Mouse (Mus musculus): ENCODE measurements at regions not wholly inside any gene's neighbourhood (a gene's known extent, or its start where the extent isn't known, plus 50 kb on each side); places are given as distances from the start of the nearest gene placed in this dataset.

DNA sequence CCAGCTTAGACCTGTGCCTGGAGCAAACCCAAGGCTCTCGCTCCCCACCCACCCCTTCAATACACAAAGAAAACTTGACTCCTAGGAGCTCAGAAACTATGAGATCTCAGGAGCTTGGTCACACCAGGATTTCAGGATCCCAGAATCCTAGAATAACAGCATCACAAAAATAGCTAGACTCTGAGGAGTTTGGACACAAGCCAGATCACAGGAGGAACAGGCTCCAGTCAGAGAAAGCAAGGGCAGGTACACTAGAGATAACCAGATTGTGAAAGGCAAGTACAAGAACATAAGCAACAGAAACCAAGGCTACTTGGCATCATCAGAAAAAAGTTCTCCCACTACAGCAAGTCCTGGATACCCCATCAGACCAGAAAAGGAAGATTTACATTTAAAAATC is 221.5 kb downstream of the Epha7 start:
- no peak overlapping the region for H3K4me3 ChIP-seq (replicated peaks)
- no peaks in the 10 kb centered on the region for H3K36me3 ChIP-seq
- H3K27me3 ChIP-seq: no peaks in the 10 kb centered on the region
- H3K9me3 ChIP-seq (replicated peaks): no peaks in the 10 kb centered on the region; the same call in 1 of the 2 replicates
- H3K4me2 ChIP-seq: no peak overlapping the region
- no peak for ATAC-seq (ENCODE audit: low read depth)
- H3K9ac ChIP-seq: no peak overlapping the region
- no peaks in the 10 kb centered on the region for H3K4me1 ChIP-seq (replicated peaks)
- WGBS (ENCODE audit: insufficient replicate concordance): 89% methylated on average over 1 of the region's 1 CpGs
- no peak for DNase-seq
- no peak overlapping the region for H3K27ac ChIP-seq

DNA sequence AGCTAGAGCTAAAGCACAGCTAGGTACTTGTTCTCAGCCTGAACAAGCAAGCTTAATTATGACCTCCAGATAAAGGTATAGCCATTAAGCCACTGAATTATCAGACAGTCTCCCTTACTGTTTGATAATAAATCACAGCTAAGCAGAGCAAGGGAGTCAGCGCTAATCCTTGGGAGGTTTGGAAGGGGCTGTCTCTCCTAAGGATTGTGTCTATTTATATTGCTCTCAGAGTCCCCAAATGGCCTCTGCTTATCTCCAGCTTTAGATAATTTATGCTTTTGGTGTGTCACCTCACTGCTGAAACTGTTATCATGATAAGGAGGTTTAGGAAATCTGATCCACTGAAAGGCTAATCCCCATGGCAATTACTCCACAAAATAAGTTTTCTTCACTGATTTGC is 227.1 kb downstream of the Epha7 start:
- H3K36me3 ChIP-seq: no peaks in the 10 kb centered on the region
- H3K4me2 ChIP-seq: no peak overlapping the region
- H3K4me3 ChIP-seq (replicated peaks): no peak overlapping the region
- DNase-seq (no peak), ATAC-seq (ENCODE audit: low read depth) (no peak)
- no peaks in the 10 kb centered on the region for H3K4me1 ChIP-seq (replicated peaks)
- H3K9ac ChIP-seq: no peak overlapping the region
- 41% methylated on average over 1 of the region's 1 CpGs for WGBS (ENCODE audit: insufficient replicate concordance)
- no peaks in the 10 kb centered on the region for H3K27me3 ChIP-seq
- H3K9me3 ChIP-seq (replicated peaks): no peaks in the 10 kb centered on the region
- no peak overlapping the region for H3K27ac ChIP-seq

DNA sequence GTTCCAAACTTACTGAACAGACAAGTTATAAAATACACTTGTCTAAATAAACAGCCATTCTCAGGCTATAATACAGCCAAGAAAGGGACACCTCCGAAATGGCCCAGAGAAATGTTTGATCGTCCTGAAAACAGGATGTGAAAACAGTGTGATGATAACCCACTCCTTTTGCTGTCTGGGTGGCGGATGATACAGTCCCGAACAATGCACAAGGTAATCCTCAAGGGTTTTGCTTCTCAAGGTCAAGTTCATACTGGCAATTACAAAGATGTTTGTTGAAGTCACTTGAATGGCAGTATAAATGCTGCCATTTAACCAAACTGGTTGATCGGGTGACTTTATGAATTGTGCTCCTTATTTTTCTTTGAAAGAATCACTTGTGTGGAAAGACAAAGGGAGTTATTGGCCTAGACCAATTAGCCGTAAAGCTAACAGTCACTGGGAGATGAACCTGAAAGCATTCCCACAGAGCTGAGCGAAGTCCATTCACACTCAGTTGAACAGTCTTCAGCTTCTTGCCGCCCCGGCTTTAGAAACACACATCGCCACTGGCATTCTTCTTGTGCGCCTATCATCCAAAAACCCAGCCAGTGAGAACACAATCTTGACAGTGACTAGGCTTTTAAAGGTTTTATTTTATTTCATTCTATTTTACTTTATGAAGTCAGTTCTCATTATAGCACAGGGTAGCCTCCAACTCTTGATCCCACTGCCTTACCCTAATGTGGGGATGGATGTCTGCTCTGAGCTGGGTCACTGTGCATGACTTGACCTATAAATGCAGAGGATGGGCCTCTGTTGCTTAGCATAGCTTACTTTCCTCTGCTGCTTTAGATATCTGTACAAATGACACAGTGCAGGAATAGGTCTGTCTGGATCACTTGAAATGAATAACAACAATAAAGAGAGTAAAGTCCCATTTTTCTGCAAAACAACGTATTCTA is 256.0 kb downstream of the Epha7 start:
- no peak overlapping the region for H3K27ac ChIP-seq
- 78% methylated on average over 12 of the region's 12 CpGs for WGBS (ENCODE audit: insufficient replicate concordance)
- ATAC-seq (ENCODE audit: low read depth) (no peak), DNase-seq (no peak)
- H3K9me3 ChIP-seq (replicated peaks): no peaks in the 10 kb centered on the region
- H3K4me3 ChIP-seq (replicated peaks): no peak overlapping the region
- no peaks in the 10 kb centered on the region for H3K4me1 ChIP-seq (replicated peaks)
- H3K27me3 ChIP-seq: no peaks in the 10 kb centered on the region
- H3K9ac ChIP-seq: no peak overlapping the region
- no peak overlapping the region for H3K4me2 ChIP-seq
- H3K36me3 ChIP-seq: no peaks in the 10 kb centered on the region

DNA sequence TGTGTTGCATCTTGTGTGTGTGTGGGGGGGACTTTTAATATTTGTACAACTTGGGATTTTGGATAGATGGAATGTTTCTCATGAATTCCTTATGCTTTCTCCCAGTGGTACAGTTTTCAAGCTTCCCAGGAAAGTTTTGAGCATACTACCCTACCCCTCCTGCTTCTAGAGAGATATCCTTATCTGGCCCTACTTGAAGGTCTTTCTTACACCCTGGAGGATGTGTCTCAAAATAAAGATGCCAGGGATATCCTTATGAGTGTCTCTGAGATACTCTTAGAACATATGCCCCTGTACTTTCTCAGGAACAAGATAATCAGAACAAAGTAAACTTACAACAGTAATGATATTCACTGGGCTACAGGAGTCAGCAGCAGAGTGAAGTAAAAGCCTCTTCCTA is 261.3 kb downstream of the Epha7 start:
- H3K4me3 ChIP-seq (replicated peaks): no peak overlapping the region
- H3K4me2 ChIP-seq: no peak overlapping the region
- H3K4me1 ChIP-seq (replicated peaks): peaks cover 6% of the 10 kb centered on the region
- no peak overlapping the region for H3K9ac ChIP-seq
- no peaks in the 10 kb centered on the region for H3K27me3 ChIP-seq
- no peak overlapping the region for H3K27ac ChIP-seq
- no peaks in the 10 kb centered on the region for H3K9me3 ChIP-seq (replicated peaks)
- no peaks in the 10 kb centered on the region for H3K36me3 ChIP-seq
- DNase-seq (no peak), ATAC-seq (ENCODE audit: low read depth) (peak; percentile 80)

DNA sequence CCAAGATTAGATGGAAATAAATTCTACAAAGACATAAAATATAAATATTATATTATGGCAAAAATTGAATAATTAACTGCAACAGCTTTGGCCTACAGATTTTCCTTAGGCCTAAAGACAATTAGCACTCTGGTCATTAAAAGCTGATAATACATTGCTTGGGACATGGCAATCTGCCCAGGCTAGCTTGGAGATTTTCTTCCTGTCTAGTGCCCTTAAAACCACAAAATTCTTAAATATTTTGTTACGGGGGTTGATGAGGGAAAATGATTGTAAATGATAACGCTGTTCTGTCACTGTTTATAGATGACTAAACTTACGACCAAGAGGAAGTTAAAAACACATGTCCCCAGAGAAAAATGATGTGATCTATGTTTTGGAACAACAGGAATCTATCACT is 261.9 kb downstream of the Epha7 start:
- Histone ChIP-seq H3K9me3 (replicated peaks) (no peaks in the 10 kb centered on the region), H3K27me3 (no peaks in the 10 kb centered on the region), H3K9ac (no peak overlapping the region), H3K36me3 (no peaks in the 10 kb centered on the region), H3K4me3 (replicated peaks) (no peak overlapping the region), H3K27ac (no peak overlapping the region), H3K4me1 (replicated peaks) (peaks cover 6% of the 10 kb centered on the region), H3K4me2 (no peak overlapping the region)
- DNase-seq (no peak), ATAC-seq (ENCODE audit: low read depth) (no peak)
- WGBS (ENCODE audit: insufficient replicate concordance): 44% methylated on average over 3 of the region's 3 CpGs

DNA sequence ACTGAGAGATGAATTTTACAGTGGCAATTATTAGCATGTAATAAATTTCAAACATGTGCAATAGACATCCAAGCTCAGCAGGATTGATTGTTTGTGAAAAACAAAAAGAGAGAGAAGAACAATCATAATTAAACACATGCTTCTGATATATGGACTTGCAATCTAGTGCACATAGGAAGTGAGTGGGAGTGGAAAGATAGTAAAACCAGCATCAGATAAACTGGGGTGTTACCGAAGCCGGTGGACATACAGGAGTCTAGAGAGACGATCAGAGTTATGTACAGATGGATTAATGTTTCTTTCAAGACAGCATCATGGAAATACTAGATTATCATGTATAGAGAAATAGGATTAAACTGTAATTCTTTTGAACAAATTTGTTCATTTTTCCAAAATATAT is 263.8 kb downstream of the Epha7 start:
- ATAC-seq (ENCODE audit: low read depth): peak; percentile 70; the same call in 1 of the 2 replicates
- no peak overlapping the region for H3K27ac ChIP-seq

DNA sequence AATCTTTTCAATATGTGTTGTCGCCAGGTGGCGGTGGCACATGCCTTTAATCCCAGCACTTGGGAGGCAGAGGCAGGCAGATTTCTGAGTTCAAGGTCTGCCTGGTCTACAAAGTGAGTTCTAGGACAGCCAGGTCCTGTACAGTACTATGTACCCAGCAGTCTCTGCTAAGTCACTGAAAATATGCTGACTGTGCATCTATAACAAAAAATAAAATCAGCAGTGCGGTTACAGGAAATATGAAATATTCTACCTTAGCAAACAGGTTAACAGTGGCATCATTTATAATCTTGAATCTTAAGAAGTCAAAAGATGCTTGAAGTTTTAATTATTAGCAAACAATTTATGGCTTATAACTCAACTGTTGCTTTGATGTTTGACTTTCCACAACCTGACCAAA is 265.5 kb downstream of the Epha7 start:
- Histone ChIP-seq H3K27ac (no peak overlapping the region), H3K36me3 (no peaks in the 10 kb centered on the region), H3K4me3 (replicated peaks) (no peak overlapping the region), H3K9ac (no peak overlapping the region), H3K4me1 (replicated peaks) (peaks cover 6% of the 10 kb centered on the region), H3K4me2 (no peak overlapping the region), H3K9me3 (replicated peaks) (no peaks in the 10 kb centered on the region), H3K27me3 (no peaks in the 10 kb centered on the region)
- 79% methylated on average over 3 of the region's 3 CpGs for WGBS (ENCODE audit: insufficient replicate concordance)
- DNase-seq (no peak), ATAC-seq (ENCODE audit: low read depth) (no peak)

More for the DNA sequence above, 263.8 kb downstream of the Epha7 start:
- DNase-seq: no peak
- WGBS (ENCODE audit: insufficient replicate concordance): 24% methylated on average over 3 of the region's 3 CpGs
- peaks cover 6% of the 10 kb centered on the region for H3K4me1 ChIP-seq (replicated peaks)
- H3K36me3 ChIP-seq: no peaks in the 10 kb centered on the region
- no peaks in the 10 kb centered on the region for H3K9me3 ChIP-seq (replicated peaks)
- H3K27me3 ChIP-seq: no peaks in the 10 kb centered on the region
- no peak overlapping the region for H3K9ac ChIP-seq
- H3K4me3 ChIP-seq (replicated peaks): no peak overlapping the region
- H3K4me2 ChIP-seq: no peak overlapping the region

DNA sequence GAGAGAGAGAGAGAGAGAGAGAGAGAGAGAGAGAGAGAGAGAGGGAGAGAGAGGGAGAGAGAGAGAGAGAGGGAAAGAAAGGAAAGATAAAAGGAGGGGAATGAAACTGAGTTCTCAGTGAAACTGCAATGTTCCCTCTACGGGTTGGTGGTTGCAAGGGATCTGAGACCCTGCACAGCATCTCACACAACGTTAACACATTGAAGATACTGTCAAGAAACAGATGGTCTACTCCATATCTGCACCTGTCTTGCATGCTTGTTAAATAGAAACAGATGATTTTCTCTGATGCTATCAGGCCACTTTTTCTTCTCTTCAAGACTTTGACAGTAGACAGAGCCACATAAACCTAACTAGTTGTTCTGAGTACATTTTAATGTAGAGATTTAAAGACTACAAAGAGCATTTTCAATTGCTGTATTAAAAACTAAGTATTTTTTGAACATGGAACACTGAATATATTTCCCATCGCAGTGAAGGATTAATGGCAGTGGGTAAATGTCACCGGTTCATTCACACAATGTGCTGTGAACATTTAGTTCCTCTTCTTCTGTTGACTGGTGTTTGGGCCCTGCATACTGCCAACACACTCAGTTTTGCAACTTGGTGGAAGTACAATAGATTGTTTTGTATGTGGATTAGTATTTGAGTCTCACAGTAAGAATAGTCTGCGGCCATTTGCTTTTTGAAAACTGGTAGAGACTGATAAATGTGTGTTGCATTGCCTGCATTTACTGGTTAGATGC is 270.8 kb downstream of the Epha7 start:
- no peaks in the 10 kb centered on the region for H3K27me3 ChIP-seq
- H3K4me3 ChIP-seq (replicated peaks): no peak overlapping the region
- no peak for ATAC-seq (ENCODE audit: low read depth)
- no peaks in the 10 kb centered on the region for H3K4me1 ChIP-seq (replicated peaks)
- no peaks in the 10 kb centered on the region for H3K9me3 ChIP-seq (replicated peaks)
- DNase-seq: no peak
- WGBS (ENCODE audit: insufficient replicate concordance): 50% methylated on average over 5 of the region's 5 CpGs
- no peak overlapping the region for H3K27ac ChIP-seq
- H3K36me3 ChIP-seq: no peaks in the 10 kb centered on the region
- H3K9ac ChIP-seq: no peak overlapping the region
- no peak overlapping the region for H3K4me2 ChIP-seq

DNA sequence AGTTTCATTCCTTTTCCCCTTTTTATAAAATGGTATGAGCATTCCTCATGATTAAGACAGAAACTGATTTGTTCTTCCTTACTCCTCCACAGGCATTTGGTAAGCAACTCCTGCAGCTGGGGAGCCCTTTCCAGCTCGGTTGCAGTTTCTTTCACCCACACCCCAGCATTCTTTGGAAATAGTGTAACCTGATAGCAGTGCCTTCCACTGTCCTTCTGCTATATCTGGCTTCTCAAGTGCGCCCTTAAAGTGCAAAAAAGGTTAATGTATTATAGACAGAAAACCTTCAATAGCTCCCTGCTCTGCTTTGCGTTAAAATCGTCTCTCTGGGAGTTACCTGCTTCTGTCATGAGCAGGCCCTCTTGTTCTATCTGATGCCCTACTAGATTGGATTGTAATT is 278.0 kb downstream of the Epha7 start:
- 44% methylated on average over 4 of the region's 4 CpGs for WGBS (ENCODE audit: insufficient replicate concordance)
- Histone ChIP-seq H3K36me3 (no peaks in the 10 kb centered on the region), H3K4me3 (replicated peaks) (no peak overlapping the region), H3K9ac (no peak overlapping the region), H3K27me3 (no peaks in the 10 kb centered on the region), H3K9me3 (replicated peaks) (no peaks in the 10 kb centered on the region), H3K4me2 (no peak overlapping the region), H3K4me1 (replicated peaks) (no peaks in the 10 kb centered on the region), H3K27ac (no peak overlapping the region)
- DNase-seq (no peak), ATAC-seq (ENCODE audit: low read depth) (no peak)

DNA sequence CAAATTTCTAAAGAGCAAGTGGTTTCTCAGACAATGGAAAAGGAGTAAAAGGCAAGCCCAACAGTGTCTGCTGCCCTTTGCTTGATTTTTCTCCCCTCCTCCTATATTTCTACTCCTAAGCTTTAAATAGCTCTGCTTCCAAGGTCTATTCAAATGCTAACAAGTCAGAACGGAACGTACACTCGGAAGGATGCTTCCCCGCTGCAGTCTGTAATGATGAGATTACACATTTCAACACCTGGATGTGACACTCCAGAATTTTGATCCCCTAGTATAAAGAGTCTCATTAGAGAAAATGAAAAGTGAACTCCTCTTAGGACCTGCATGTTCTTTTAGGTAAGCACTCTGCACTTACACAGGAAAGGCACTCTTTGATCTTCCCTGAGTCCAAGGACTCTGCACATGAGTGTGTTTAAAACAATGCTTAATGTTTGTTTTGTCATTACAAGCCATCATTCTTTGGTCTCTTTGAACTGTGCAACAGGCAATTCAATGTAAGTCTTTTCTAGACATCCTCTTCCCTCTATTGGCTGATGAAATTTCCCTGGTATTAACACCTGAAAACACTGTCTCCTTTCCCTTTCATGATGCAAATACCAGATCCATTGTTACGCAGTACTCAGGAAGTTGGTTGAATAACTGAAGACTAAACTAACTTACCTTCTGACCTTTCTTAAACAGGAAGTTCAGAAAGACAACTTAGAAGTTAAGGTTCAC is 278.7 kb downstream of the Epha7 start:
- Histone ChIP-seq H3K4me2 (no peak overlapping the region), H3K9me3 (replicated peaks) (no peaks in the 10 kb centered on the region), H3K36me3 (no peaks in the 10 kb centered on the region), H3K9ac (no peak overlapping the region), H3K27ac (no peak overlapping the region), H3K27me3 (no peaks in the 10 kb centered on the region), H3K4me3 (replicated peaks) (no peak overlapping the region), H3K4me1 (replicated peaks) (no peaks in the 10 kb centered on the region)
- DNase-seq: no peak
- ATAC-seq (ENCODE audit: low read depth): no peak
- WGBS (ENCODE audit: insufficient replicate concordance): 69% methylated on average over 5 of the region's 5 CpGs

DNA sequence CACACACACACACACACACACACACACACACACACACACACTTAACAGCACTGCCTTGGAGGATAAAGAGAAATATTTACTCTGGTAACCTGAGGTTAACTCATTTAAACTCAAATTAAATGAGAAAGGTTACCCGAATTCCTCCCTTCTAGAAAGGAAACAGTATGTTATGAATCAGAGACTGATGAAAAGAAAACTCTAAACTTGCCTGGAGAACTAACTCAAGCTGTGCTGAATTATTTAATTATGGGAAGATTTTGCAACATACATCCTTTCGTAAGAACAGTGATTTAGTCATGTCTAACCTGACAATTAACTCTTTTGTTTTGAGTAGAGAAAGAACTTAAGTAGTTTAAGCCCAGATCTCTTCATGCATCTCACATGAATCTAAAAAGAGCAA is 289.4 kb downstream of the Epha7 start:
- Histone ChIP-seq H3K27ac (no peak overlapping the region), H3K9ac (no peak overlapping the region), H3K4me3 (replicated peaks) (no peak overlapping the region), H3K9me3 (replicated peaks) (no peaks in the 10 kb centered on the region), H3K27me3 (no peaks in the 10 kb centered on the region), H3K4me2 (no peak overlapping the region), H3K4me1 (replicated peaks) (no peaks in the 10 kb centered on the region), H3K36me3 (no peaks in the 10 kb centered on the region)
- ATAC-seq (ENCODE audit: low read depth): no peak
- no peak for DNase-seq
- WGBS (ENCODE audit: insufficient replicate concordance): 66% methylated on average over 2 of the region's 2 CpGs
